Mouse (Mus musculus): ENCODE results near the gene Abcc10. TPM values are rescaled to one million over a fixed set of nuclear protein-coding genes. Genes with fewer than 3 reads are reported as not detected.

Gene Abcc10
- polyA plus RNA-seq (2014; fragmentation: Illumina TruSeq; extraction: RNeasy Lipid Tissue Mini Kit (QIAGEN cat#74804); ENCODE audit: low read depth, low replicate concordance): 0.11 TPM

DNA sequence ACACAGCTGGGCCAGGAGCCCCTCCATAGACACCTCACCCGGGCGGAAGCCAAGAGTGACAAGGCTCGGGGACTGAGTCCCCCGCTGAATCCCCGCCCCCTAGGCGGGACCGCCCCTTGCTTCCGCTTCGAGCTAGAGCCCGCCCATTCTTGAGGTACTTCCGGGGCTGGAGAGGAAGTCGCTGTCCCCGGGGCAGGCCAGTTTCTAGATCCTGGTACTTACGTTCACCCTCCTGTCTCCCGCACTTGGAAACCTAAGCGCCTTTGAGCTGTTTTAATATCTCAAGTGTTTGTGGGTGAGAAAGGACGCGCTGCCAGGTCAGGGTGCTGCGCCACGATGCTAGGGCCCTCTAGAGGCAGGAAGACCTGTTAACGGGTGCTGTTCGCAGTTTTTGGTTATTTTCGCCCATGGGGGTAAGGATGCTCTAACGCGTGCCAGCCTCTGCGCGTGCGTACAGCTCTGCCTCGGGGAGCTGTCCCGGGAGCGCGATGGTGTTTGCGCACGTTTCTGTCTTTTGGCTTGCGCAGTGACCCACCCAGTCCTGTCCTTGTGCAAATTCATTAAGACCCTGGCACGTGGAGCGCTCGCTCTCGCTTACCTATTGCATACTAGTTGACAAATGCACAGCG, at the start of gene Abcc10:
Gene Abcc10, minus strand, starts transcription at position 447 of the 629 bp plus-strand sequence.

DNA sequence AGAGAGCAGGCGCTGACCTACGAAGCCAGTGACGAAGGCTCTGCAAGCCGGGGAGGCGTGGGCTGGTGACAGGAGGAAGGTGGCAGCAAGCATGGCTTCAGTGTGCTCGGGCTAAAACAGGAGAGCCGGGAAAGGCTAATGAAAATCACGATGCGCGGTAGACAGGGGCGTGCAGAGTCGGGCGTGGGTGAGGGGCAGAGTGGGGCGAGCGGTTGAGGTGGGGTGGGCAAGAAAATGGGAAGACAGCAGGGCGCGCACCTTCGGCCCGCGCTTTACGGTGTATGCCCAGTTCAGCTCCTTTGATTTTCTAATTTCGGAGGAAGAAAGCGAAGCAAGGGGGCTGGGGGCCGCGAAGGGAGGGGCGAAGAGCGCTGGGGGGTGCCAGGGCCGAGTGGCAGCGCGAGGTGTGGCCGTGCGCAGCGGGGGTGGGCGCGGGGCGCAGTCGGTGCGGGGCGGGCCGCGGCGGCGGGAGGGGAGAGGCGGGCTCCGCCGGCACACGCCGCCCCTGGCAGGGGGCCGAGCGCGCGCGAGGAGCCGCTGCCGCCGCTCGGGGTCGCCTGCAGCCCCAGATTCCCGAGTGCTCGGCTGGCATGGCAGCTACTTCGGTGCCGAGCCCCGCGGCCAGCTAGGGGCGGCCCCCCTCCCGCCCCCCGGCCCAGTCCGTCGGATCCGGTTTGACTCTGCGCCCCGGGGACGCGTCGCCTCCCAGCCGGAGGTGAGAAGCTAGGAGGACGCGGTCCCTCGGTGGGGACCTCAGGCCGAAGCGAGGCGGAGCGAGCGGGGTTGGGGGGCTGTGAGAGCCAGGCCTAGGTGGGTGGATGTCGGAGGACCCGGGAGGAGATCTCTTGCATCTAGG, 30.6 kb downstream of the Abcc10 start, which contains the start of gene Dlk2:
Gene Dlk2, plus strand, starts transcription at position 58 of the 856 bp plus-strand sequence.

DNA sequence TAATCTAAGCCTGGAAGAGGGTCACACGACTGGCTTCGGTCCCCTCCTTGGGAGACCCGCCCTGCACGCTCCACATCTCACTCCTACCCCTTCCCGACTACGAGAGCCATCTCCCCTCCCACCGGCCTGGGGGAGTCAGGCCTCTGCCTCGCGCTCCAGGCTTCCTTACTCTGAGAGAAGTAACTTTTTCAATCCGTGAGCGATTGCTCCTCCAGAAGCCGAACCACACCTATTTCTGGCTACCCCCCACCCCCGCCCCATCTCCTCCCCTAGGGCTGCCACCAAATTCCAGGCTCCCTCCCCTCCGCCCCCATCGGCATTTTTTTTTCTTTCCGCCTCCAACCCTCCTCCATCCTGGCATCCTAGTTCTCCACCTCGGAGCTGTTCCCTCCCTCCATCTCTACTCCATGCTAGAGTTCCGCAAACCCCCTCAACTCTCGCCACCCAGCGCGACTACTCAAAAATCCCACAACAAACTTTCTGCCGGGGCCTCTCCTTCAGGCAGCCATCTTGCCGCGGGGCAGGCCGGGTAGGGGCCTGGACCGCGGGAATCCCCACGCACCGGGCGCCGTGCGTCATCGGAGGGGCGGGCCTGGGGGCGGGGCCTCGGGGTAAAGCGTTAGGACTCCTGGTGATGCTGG, 45.5 kb downstream of the Abcc10 start, which contains the start of gene Tjap1:
Gene Tjap1, minus strand, starts transcription at position 544 of the 641 bp plus-strand sequence.

DNA sequence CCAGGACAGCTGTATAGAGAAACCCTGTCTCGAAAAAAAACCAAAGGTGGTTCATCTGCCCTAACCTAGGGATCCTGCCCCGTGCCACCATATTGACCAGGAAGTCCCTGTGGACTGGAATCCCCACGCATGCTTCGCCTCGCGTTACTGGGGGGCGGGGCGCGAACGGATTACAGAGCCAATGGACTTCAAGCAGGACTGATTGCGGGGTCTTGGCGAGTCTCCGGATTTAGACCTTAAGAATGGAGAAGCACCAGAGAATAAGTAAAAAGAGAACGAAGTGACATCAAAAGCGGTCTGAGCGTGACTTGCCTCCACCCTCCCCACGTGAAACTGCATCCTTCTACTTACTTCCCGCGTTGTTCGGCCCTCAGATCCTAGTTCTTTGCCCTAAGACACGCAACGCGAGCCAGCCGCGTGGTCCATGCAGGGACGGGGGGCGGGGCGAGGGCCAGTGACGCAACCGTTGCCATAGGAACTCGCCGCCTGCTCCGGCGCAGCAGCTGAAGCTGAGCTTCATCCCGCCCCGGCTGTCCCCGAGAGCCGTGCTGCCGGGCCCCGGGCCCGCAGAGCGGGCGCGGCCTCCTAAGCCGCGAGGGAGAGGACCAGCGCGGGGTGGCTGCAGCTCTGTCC, 74.6 kb downstream of the Abcc10 start, which contains the start of gene Lrrc73:
Gene Lrrc73, plus strand, starts transcription at position 80 of the 633 bp plus-strand sequence.

Other genes starting within 250 kb of the Abcc10 start
- 19.8 TPM for gene Mrps18a, start 217.4 kb downstream of the Abcc10 start, polyA plus RNA-seq (2014; fragmentation: Illumina TruSeq; extraction: RNeasy Lipid Tissue Mini Kit (QIAGEN cat#74804); ENCODE audit: low read depth, low replicate concordance)
- gene Rsph9, start 184.1 kb downstream of the Abcc10 start, polyA plus RNA-seq (2014; fragmentation: Illumina TruSeq; extraction: RNeasy Lipid Tissue Mini Kit (QIAGEN cat#74804); ENCODE audit: low read depth, low replicate concordance): 14.6 TPM
- gene Mad2l1bp, start 174.8 kb downstream of the Abcc10 start, polyA plus RNA-seq (2014; fragmentation: Illumina TruSeq; extraction: RNeasy Lipid Tissue Mini Kit (QIAGEN cat#74804); ENCODE audit: low read depth, low replicate concordance): 2.0 TPM
- gene Gtpbp2, start 167.3 kb downstream of the Abcc10 start, polyA plus RNA-seq (2014; fragmentation: Illumina TruSeq; extraction: RNeasy Lipid Tissue Mini Kit (QIAGEN cat#74804); ENCODE audit: low read depth, low replicate concordance): 14.9 TPM
- gene Polh, start 125.7 kb downstream of the Abcc10 start, polyA plus RNA-seq (2014; fragmentation: Illumina TruSeq; extraction: RNeasy Lipid Tissue Mini Kit (QIAGEN cat#74804); ENCODE audit: low read depth, low replicate concordance): 11.8 TPM
- gene Xpo5, start 125.6 kb downstream of the Abcc10 start, polyA plus RNA-seq (2014; fragmentation: Illumina TruSeq; extraction: RNeasy Lipid Tissue Mini Kit (QIAGEN cat#74804); ENCODE audit: low read depth, low replicate concordance): 25.8 TPM
- 10.6 TPM for gene Polr1c, start 80.3 kb downstream of the Abcc10 start, polyA plus RNA-seq (2014; fragmentation: Illumina TruSeq; extraction: RNeasy Lipid Tissue Mini Kit (QIAGEN cat#74804); ENCODE audit: low read depth, low replicate concordance)
- 0.88 TPM for gene Yipf3, start 80.3 kb downstream of the Abcc10 start, polyA plus RNA-seq (2014; fragmentation: Illumina TruSeq; extraction: RNeasy Lipid Tissue Mini Kit (QIAGEN cat#74804); ENCODE audit: low read depth, low replicate concordance)
- 1.8 TPM for gene Lrrc73, start 74.8 kb downstream of the Abcc10 start, polyA plus RNA-seq (2014; fragmentation: Illumina TruSeq; extraction: RNeasy Lipid Tissue Mini Kit (QIAGEN cat#74804); ENCODE audit: low read depth, low replicate concordance)
- 1.3 TPM for gene Tjap1, start 45.3 kb downstream of the Abcc10 start, polyA plus RNA-seq (2014; fragmentation: Illumina TruSeq; extraction: RNeasy Lipid Tissue Mini Kit (QIAGEN cat#74804); ENCODE audit: low read depth, low replicate concordance)
- gene Dlk2, start 30.9 kb downstream of the Abcc10 start, polyA plus RNA-seq (2014; fragmentation: Illumina TruSeq; extraction: RNeasy Lipid Tissue Mini Kit (QIAGEN cat#74804); ENCODE audit: low read depth, low replicate concordance): not detected
- 327 TPM for gene Zfp318, start 55.4 kb upstream of the Abcc10 start, polyA plus RNA-seq (2014; fragmentation: Illumina TruSeq; extraction: RNeasy Lipid Tissue Mini Kit (QIAGEN cat#74804); ENCODE audit: low read depth, low replicate concordance)
- gene Crip3, start 100.6 kb upstream of the Abcc10 start, polyA plus RNA-seq (2014; fragmentation: Illumina TruSeq; extraction: RNeasy Lipid Tissue Mini Kit (QIAGEN cat#74804); ENCODE audit: low read depth, low replicate concordance): 0.83 TPM
- gene Slc22a7, start 110.1 kb upstream of the Abcc10 start, polyA plus RNA-seq (2014; fragmentation: Illumina TruSeq; extraction: RNeasy Lipid Tissue Mini Kit (QIAGEN cat#74804); ENCODE audit: low read depth, low replicate concordance): not detected
- gene Ttbk1, start 159.3 kb upstream of the Abcc10 start, polyA plus RNA-seq (2014; fragmentation: Illumina TruSeq; extraction: RNeasy Lipid Tissue Mini Kit (QIAGEN cat#74804); ENCODE audit: low read depth, low replicate concordance): 3.8 TPM
- gene Dnph1, start 168.4 kb upstream of the Abcc10 start, polyA plus RNA-seq (2014; fragmentation: Illumina TruSeq; extraction: RNeasy Lipid Tissue Mini Kit (QIAGEN cat#74804); ENCODE audit: low read depth, low replicate concordance): 3.1 TPM
- 2.6 TPM for gene Cul9, start 218.0 kb upstream of the Abcc10 start, polyA plus RNA-seq (2014; fragmentation: Illumina TruSeq; extraction: RNeasy Lipid Tissue Mini Kit (QIAGEN cat#74804); ENCODE audit: low read depth, low replicate concordance)
- gene Srf, start 227.8 kb upstream of the Abcc10 start, polyA plus RNA-seq (2014; fragmentation: Illumina TruSeq; extraction: RNeasy Lipid Tissue Mini Kit (QIAGEN cat#74804); ENCODE audit: low read depth, low replicate concordance): 0.36 TPM